Comparison of ENCODE assay signal across 26 mouse cellular contexts in the genomic region with DNA sequence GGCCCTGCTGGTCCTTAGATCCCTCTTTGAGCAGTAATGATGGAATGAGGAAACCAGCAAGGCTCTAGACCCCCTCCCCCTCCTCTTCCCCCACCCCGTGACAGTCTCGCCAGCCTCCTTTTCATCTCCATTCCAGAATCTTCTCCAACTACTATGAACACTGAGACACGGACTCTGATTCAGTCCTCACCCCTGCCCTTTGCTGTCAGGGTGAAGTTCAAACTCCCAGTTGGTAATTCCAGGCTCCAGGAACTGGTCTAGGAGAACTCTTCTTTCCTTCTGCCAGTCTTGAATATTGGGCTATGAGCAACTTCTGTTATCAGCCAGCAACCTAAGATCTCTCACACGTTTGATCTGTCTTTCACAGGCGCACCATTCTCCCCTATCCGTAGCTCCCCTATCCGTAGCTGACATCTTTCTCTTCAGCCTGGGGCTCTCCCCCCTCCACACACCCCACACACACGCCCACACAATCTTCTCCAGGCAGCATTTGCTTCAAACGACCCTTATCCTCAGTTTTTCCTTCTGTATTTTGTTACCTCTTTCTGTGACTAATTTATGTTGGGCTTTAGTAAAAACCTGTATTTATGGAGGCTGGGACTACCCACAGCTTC.
DNase-seq lines count a peak whose midpoint lies in the region; ATAC-seq and TF ChIP-seq lines count a peak whose summit lies in the region.
"Had no signal": no experiment of that assay in that cellular context is flagged by ENCODE, and none has a peak within 500 bp of the region (broad histone marks: within the 10 kb centered on the region; RNA-seq: fewer than 3 reads in every experiment).

No protein-coding gene starts in this region.

- no peaks in the 10 kb centered on the region for H3K79me2 ChIP-seq in MEL (ENCODE audit: control insufficient read depth, insufficient read depth, low read length, poor library complexity)
- no peaks in the 10 kb centered on the region for H3K79me2 ChIP-seq in liver, adult 2 months (ENCODE audit: control insufficient read depth, insufficient read depth, low read length)

- no peak overlapping the region for H3K4me3 ChIP-seq in kidney, embryonic 16.5 days (ENCODE audit: low read length)
- no peak overlapping the region for H3K4me3 ChIP-seq in MEL (ENCODE audit: control insufficient read depth in 1 of 2, insufficient read depth in 1 of 2, low read depth in 2 of 2, low read length in 2 of 2)
- H3K4me3 ChIP-seq in liver, adult 2 months (ENCODE audit: insufficient read depth, low read depth, low read length) = no peak overlapping the region
- no peak overlapping the region for H3K4me3 ChIP-seq in midbrain, embryonic 13.5 days (replicated peaks)
- H3K4me3 ChIP-seq: embryonic facial prominence, embryonic 10.5 days; forebrain, embryonic 15.5 days; hindbrain, embryonic 10.5 days; left cerebral cortex, adult 2 months; lung, embryonic 15.5 days; myocyte; neural tube, embryonic 13.5 days had no signal

- peak; percentile 43 to 49 for DNase-seq in kidney, adult 8-10 months
- peak; percentile 59 for DNase-seq in MEL (ENCODE audit: low read depth, low spot score)
- DNase-seq in liver, adult 2 months (ENCODE audit: extremely low read depth, low read depth, low spot score) = peak; percentile 53
- no peak for DNase-seq in right cerebral cortex, postnatal 36 days (ENCODE audit: low spot score in 2 of 2)
- DNase-seq: adrenal gland, adult 2 months; cerebellum, adult 11 months; cerebellum, adult 9-11 months; gastrocnemius, postnatal 10 days; heart, adult 11 months; layer of hippocampus, adult 9-11 months; lung, postnatal 36 days; retina, postnatal 1 day; right cerebral cortex, postnatal 25 days had no signal

- 32% methylated on average over 8 of the region's 9 CpGs for WGBS in kidney, embryonic 16.5 days
- WGBS in liver, adult 2 months = 69% methylated on average over 9 of the region's 9 CpGs
- WGBS in midbrain, embryonic 13.5 days = 69% methylated on average over 9 of the region's 9 CpGs

- H3K36me3 ChIP-seq in kidney, embryonic 16.5 days (ENCODE audit: insufficient read depth, low read length) = no peaks in the 10 kb centered on the region
- H3K36me3 ChIP-seq in MEL (ENCODE audit: control insufficient read depth in 1 of 2, insufficient read depth in 2 of 2, low read length in 2 of 2) = peaks cover 0 to 5% of the 10 kb centered on the region in 2 experiments; a peak in 2 of 4 replicates
- no peaks in the 10 kb centered on the region for H3K36me3 ChIP-seq in liver, adult 2 months (ENCODE audit: control insufficient read depth, insufficient read depth, low read length)
- H3K36me3 ChIP-seq in midbrain, embryonic 13.5 days = no peaks in the 10 kb centered on the region
- H3K36me3 ChIP-seq: embryonic facial prominence, embryonic 10.5 days; forebrain, embryonic 15.5 days; hindbrain, embryonic 10.5 days; lung, embryonic 15.5 days; neural tube, embryonic 13.5 days had no signal

- no peak overlapping the region for H3K9ac ChIP-seq in kidney, embryonic 16.5 days (replicated peaks; ENCODE audit: low read length)
- H3K9ac ChIP-seq in MEL (ENCODE audit: control insufficient read depth, low read depth, low read length, poor library complexity, severe bottlenecking) = no peak overlapping the region
- H3K9ac ChIP-seq in liver, adult 2 months (ENCODE audit: low read depth, low read length) = no peak overlapping the region
- H3K9ac ChIP-seq in midbrain, embryonic 13.5 days (replicated peaks) = no peak overlapping the region
- H3K9ac ChIP-seq: forebrain, embryonic 15.5 days; lung, embryonic 15.5 days; neural tube, embryonic 13.5 days had no signal

- no peak for TF ChIP-seq CTCF in MEL (IDR thresholded peaks at IDR 0.05 in 2 of 3, conservative IDR thresholded peaks at IDR 0.05 in 1 of 3; ENCODE audit: control insufficient read depth in 1 of 3, insufficient read depth in 1 of 3, low read depth in 2 of 3, low read length in 3 of 3, poor library complexity in 1 of 3, severe bottlenecking in 1 of 3)
- TF ChIP-seq CTCF in liver, adult 2 months (IDR thresholded peaks at IDR 0.05; ENCODE audit: low read depth, low read length) = no peak

- TF ChIP-seq POLR2A in MEL (IDR thresholded peaks at IDR 0.05; ENCODE audit: control insufficient read depth in 1 of 2, insufficient read depth in 1 of 2, low read depth in 1 of 2, low read length in 2 of 2, poor library complexity in 1 of 2) = no peak
- no peak for TF ChIP-seq POLR2A in liver, adult 2 months (IDR thresholded peaks at IDR 0.05; ENCODE audit: extremely low read depth, insufficient read depth, low read length)

- no peaks in the 10 kb centered on the region for H3K4me1 ChIP-seq in kidney, embryonic 16.5 days (ENCODE audit: insufficient read depth, low read length)
- H3K4me1 ChIP-seq in MEL (ENCODE audit: control insufficient read depth in 1 of 2, insufficient read depth in 2 of 2, low read length in 2 of 2) = peaks cover 0 to 13% of the 10 kb centered on the region in 2 experiments; a peak in 3 of 4 replicates
- H3K4me1 ChIP-seq in liver, adult 2 months (ENCODE audit: control insufficient read depth, insufficient read depth, low read length) = peaks cover 6% of the 10 kb centered on the region
- no peaks in the 10 kb centered on the region for H3K4me1 ChIP-seq in midbrain, embryonic 13.5 days (replicated peaks)
- H3K4me1 ChIP-seq: embryonic facial prominence, embryonic 10.5 days; forebrain, embryonic 15.5 days; hindbrain, embryonic 10.5 days; lung, embryonic 15.5 days; neural tube, embryonic 13.5 days had no signal

- H3K4me2 ChIP-seq in kidney, embryonic 16.5 days (replicated peaks; ENCODE audit: low read depth, low read length) = no peak overlapping the region
- no peak overlapping the region for H3K4me2 ChIP-seq in midbrain, embryonic 13.5 days (replicated peaks)
- H3K4me2 ChIP-seq: forebrain, embryonic 15.5 days; heart, embryonic 11.5 days; lung, embryonic 15.5 days; neural tube, embryonic 13.5 days had no signal

- no peak for ATAC-seq in kidney, embryonic 16.5 days (ENCODE audit: low FRiP score, low TSS enrichment)
- peak; percentile 86 for ATAC-seq in megakaryocyte progenitor cell, adult 5-6 weeks (replicated peaks; ENCODE audit: poor library complexity)
- ATAC-seq in midbrain, embryonic 13.5 days = no peak
- ATAC-seq: forebrain, embryonic 15.5 days; midbrain, embryonic 16.5 days; Patski had no signal

- no peak overlapping the region for H3K27ac ChIP-seq in kidney, embryonic 16.5 days (ENCODE audit: low read length)
- H3K27ac ChIP-seq in MEL (ENCODE audit: control insufficient read depth, low read depth, low read length) = no peak overlapping the region
- no peak overlapping the region for H3K27ac ChIP-seq in liver, adult 2 months (replicated peaks; ENCODE audit: insufficient read depth, low read depth, low read length)
- no peak overlapping the region for H3K27ac ChIP-seq in midbrain, embryonic 13.5 days
- H3K27ac ChIP-seq: embryonic facial prominence, embryonic 10.5 days; forebrain, embryonic 15.5 days; hindbrain, embryonic 10.5 days; left cerebral cortex, adult 2 months; lung, embryonic 15.5 days; neural tube, embryonic 13.5 days had no signal

- TF ChIP-seq EP300 in MEL (IDR thresholded peaks at IDR 0.05; ENCODE audit: low read depth in 1 of 2, low read length in 2 of 2) = peak in 1 of 2 experiments; percentile 78; a peak in 2 of 4 replicates

- H3K9me3 ChIP-seq in kidney, embryonic 16.5 days (ENCODE audit: low read length) = no peaks in the 10 kb centered on the region
- H3K9me3 ChIP-seq in MEL (replicated peaks; ENCODE audit: insufficient read depth, low read length) = no peaks in the 10 kb centered on the region
- no peaks in the 10 kb centered on the region for H3K9me3 ChIP-seq in midbrain, embryonic 13.5 days
- H3K9me3 ChIP-seq: embryonic facial prominence, embryonic 10.5 days; forebrain, embryonic 15.5 days; hindbrain, embryonic 10.5 days; lung, embryonic 15.5 days; neural tube, embryonic 13.5 days had no signal

- no peaks in the 10 kb centered on the region for H3K27me3 ChIP-seq in kidney, embryonic 16.5 days (ENCODE audit: insufficient read depth, low read length)
- no peaks in the 10 kb centered on the region for H3K27me3 ChIP-seq in MEL (ENCODE audit: control insufficient read depth in 1 of 2, insufficient read depth in 2 of 2, low read length in 2 of 2)
- H3K27me3 ChIP-seq in liver, adult 2 months (ENCODE audit: control insufficient read depth, insufficient read depth, low read length) = no peaks in the 10 kb centered on the region
- H3K27me3 ChIP-seq in midbrain, embryonic 13.5 days = no peaks in the 10 kb centered on the region
- H3K27me3 ChIP-seq: forebrain, embryonic 15.5 days; lung, embryonic 15.5 days; neural tube, embryonic 13.5 days had no signal

- no peak for TF ChIP-seq RAD21 in MEL (IDR thresholded peaks at IDR 0.05; ENCODE audit: low read depth, low read length)

TF ChIP-seq in MEL, 35 proteins besides CTCF, POLR2A, EP300 and RAD21:
- TF ChIP-seq SMC3 (IDR thresholded peaks at IDR 0.05; ENCODE audit: low read depth, low read length) (no peak), ZC3H11A (IDR thresholded peaks at IDR 0.05; ENCODE audit: low read depth, low read length) (no peak), MAZ (IDR thresholded peaks at IDR 0.05; ENCODE audit: low read depth, low read length) (no peak), SIN3A (IDR thresholded peaks at IDR 0.05; ENCODE audit: low read length) (no peak), ELF1 (IDR thresholded peaks at IDR 0.05; ENCODE audit: low read depth, low read length) (no peak), CHD1 (IDR thresholded peaks at IDR 0.05; ENCODE audit: low read depth, low read length) (no peak), MEF2A (IDR thresholded peaks at IDR 0.05; ENCODE audit: extremely low read depth, insufficient replicate concordance, low read depth, low read length, poor library complexity, severe bottlenecking) (no peak), TCF12 (IDR thresholded peaks at IDR 0.05; ENCODE audit: low read depth, low read length) (peak; percentile 49; the same call in 1 of the 2 replicates), GATA1 (IDR thresholded peaks at IDR 0.05; ENCODE audit: low read depth, low read length) (peak; percentile 47; the same call in 1 of the 2 replicates), NELFE (IDR thresholded peaks at IDR 0.05; ENCODE audit: low read depth, low read length) (no peak), MAX (IDR thresholded peaks at IDR 0.05; ENCODE audit: low read length) (no peak), CHD2 (IDR thresholded peaks at IDR 0.05; ENCODE audit: low read length) (no peak), TAL1 (IDR thresholded peaks at IDR 0.05; ENCODE audit: low read length) (no peak), POLR2AphosphoS2 (IDR thresholded peaks at IDR 0.05; ENCODE audit: low read length) (no peak), MXI1 (IDR thresholded peaks at IDR 0.05; ENCODE audit: low read depth, low read length) (no peak)

Comparison
In these comparisons a context has a peak if more than half of its experiments do, and no peak if none do; other contexts are left out.
1. DNase-seq: peak in kidney, adult 8-10 months (2 of 2), MEL (single experiment) and liver, adult 2 months (single experiment); none in right cerebral cortex, postnatal 36 days (0 of 2).